Mouse (Mus musculus): ENCODE results near the gene Zfp52.

Gene Zfp52

DNA sequence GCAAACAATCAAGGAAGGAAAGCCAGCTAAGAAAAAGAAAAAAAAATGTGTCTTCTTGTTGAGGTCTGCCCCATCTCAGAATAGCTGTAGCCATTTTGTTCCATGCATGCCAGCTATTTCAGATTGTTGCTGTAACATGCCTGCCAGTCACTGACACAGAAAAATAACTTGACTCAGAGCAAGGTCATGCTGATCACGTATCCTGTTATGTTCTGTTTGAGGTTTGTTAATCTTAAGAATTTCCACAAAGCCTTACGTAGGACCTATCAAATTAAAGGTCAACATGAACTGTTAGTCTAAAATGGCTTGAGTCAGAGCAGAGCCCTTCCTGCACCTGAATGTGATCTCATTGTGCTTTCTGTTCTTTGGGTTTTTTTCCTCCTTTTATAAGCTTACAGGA lies 1.3 kb downstream of the Zfp52 start:
- intact Hi-C loops (cut with DNase I): no loop called here

- intact Hi-C loops (cut with DNase I): no loop called here
These were observed 22.5 kb downstream of the Zfp52 start for GRCm38 (mm10) chr17:21557831-21558230.

DNA sequence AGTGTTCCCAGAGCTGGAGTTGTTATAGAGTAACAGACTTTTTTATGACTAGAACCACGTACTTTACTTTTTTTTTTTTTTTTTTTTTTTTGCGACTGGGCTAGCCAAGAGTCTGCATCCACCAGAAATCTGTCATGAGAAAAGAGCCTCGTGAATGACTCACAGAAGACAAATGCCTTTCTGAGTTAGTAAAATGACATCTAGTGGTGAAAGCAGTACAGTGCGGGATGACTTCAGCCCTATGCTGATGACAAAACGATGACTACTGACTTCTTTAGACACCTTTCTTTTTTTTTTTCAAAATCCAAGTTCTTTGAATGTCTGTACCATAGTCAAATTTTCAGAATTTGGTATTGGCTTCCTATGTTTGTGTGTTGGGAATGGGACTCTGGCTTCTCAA lies 30.9 kb downstream of the Zfp52 start:
- intact Hi-C loops (cut with DNase I): no loop called here

DNA sequence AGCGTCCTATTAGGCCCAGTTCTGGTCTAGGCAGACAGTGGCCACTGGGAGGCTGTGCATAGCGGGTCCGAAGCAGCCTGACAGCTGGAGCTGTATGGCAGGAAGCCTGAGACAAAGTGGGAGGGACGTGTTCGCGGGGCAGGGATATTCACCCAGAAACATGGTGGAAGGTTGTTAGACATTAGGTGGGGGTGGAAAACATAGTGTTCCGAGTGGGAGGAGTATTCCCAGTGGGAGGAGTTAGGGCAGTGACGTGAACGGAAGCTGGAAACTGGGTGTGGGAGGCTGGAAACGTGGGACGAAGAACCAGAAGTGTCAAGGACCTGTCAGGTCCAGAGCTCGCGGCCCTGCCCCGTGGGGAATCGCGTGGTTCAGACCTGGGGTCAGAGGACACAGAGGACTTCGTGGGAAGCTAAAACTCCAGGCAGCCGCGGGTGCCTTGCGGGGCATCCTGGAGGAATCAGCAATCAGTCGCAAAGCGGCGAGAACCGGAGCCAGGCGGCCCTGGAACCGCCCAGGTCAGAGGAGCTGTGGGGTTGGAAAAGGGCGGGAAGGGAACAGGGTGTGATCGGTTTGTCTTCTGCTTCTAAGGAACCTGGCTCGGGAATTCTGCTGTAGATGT lies 31.5 kb downstream of the Zfp52 start, which contains the start of gene Zfp948:
Gene Zfp948 (plus strand): TSS at position 281 of the 622 bp plus-strand sequence.
- intact Hi-C loops (cut with DNase I): no loop called here

DNA sequence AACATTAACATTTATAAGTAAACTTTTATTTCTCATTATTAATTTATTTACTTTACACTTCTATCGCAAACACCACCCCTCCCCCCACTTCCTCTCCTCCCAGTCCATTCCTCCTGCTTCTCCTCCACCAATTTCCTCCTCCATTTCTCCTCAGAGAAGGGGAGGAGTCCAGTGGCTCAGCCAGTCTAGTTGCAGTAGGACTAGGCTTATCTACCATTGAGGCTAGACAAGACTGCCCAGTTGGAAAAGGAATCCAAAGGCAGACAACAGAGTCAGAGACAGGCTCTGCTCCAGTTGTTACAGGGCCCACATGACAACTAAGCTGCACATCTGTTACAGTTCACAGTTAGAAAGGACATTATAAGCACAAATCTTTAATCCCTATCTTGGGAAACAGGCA lies 32.4 kb downstream of the Zfp52 start:
- intact Hi-C loops (cut with DNase I): no loop called here

GRCm38 (mm10) chr17:21579080-21579479 lies 43.7 kb downstream of the Zfp52 start:
- intact Hi-C loops (cut with DNase I): no loop called here

GRCm38 (mm10) chr17:21579493-21580175 lies 44.3 kb downstream of the Zfp52 start:
- intact Hi-C loops (cut with DNase I): no loop called here

DNA sequence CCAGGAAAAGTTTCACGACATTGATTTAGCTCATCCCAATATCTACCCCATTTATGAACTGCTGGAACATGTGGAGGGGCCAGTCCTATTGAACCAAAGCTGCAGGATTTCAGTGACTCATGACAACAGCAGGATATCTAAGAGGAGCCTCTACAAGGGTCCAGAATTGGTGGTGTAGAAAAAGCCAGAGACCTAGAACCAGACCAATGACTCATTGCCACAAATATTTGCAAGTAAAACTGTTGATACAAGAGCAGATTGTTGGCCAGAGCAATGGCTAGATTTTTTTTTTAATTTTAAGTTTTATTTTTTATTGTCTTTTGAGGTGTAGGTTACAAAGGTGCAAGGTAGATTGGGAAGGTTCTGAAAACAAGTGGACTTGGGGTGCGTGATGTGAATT lies 50.2 kb downstream of the Zfp52 start:
- intact Hi-C loops (cut with DNase I): no loop called here
